Mouse (Mus musculus): ENCODE data around the gene Klra9. TPM values are rescaled to one million over a fixed set of nuclear protein-coding genes. Genes with fewer than 3 reads are reported as not detected.
"Not testable (repeated sequence)": the region's sequence is repeated elsewhere in the genome, so short reads cannot be mapped to it uniquely, and the experiment has no call there.

Klra9 gene
- not detected in 2 replicates for total RNA-seq (2021)
- long read RNA-seq, partial matches to known transcripts: 0 of 1 reads
- long read RNA-seq, other reads (novel, unspliced or antisense): 1 of 1 reads

- not testable (repeated sequence) for DNase-seq
Observed at GRCm38 (mm10) chr6:130193012-130193411, at the start of gene Klra9. Gene Klra9 (minus strand): TSS chr6:130193112.

DNA sequence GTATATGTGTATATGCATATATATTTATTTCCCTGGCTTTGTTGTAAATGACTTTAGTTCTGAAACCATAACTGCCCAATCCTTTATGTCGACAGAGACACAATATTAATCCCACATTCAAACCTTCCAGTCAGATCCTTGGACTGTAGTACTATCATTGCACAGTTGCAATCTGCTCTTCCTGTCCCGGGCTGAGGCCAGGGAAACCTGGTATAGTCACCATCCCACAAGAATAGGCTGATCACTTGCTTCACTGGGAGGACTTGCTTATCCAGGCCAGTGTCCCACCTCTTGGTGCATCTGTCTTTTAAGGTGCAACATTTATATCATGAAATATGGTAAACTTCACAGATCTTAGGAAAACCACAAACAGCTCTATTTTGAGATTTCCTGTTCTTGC lies 44.6 kb upstream of the Klra9 start:
- no peak for DNase-seq

GRCm38 (mm10) chr6:130236635-130237034 lies 43.7 kb upstream of the Klra9 start:
- no peak for DNase-seq

- no peak for DNase-seq
Observed at GRCm38 (mm10) chr6:130233222-130233621, 40.3 kb upstream of the Klra9 start, which contains the start of gene Klra7. Gene Klra7 (minus strand): TSS chr6:130233322.

GRCm38 (mm10) chr6:130197453-130197852 lies 4.5 kb upstream of the Klra9 start:
- DNase-seq: not testable (repeated sequence)

GRCm38 (mm10) chr6:130129798-130130197 lies 63.1 kb downstream of the Klra9 start, which contains the start of gene Klra8:
Gene Klra8 (minus strand): TSS chr6:130129898.
- DNase-seq: not testable (repeated sequence)

Other genes with a start within 250 kb of the Klra9 start
- gene Klra6, start 166.2 kb downstream of the Klra9 start, total RNA-seq (2021): not detected in 2 replicates
- gene Klra4, start 125.8 kb downstream of the Klra9 start, total RNA-seq (2021): not detected in 2 replicates
- gene Klra8, start 63.2 kb downstream of the Klra9 start, total RNA-seq (2021): not detected in 2 replicates
- gene Klra7, start 40.2 kb upstream of the Klra9 start, total RNA-seq (2021): not detected in 2 replicates
- not detected in 2 replicates for gene Klra10, start 88.8 kb upstream of the Klra9 start, total RNA-seq (2021)
- not detected in 2 replicates for gene Klra3, start 144.5 kb upstream of the Klra9 start, total RNA-seq (2021)
- gene Klra1, start 193.8 kb upstream of the Klra9 start, total RNA-seq (2021): not detected in 2 replicates